Mouse (Mus musculus) C2C12 (cell line): ENCODE data around the gene Gm11983. TPM values are rescaled to one million over a fixed set of nuclear protein-coding genes. Genes with fewer than 3 reads are reported as not detected.

ENCODE experiments used
- H3K27me3 ChIP-seq: one replicate; pipeline ENCODE4 v1.6.1; 2011; ENCODE audit not compliant: control insufficient read depth, insufficient read depth, insufficient read length
- H3K36me3 ChIP-seq: one replicate; pipeline ENCODE4 v1.6.1; 2011; ENCODE audit not compliant: control insufficient read depth, insufficient read depth
- H3K4me3 ChIP-seq: one replicate; pipeline ENCODE4 v1.5.1; 2011; ENCODE audit warnings: mild to moderate bottlenecking, control low read depth; ENCODE audit not compliant: poor library complexity, insufficient read depth, severe bottlenecking
- H3K79me2 ChIP-seq: one replicate; pipeline ENCODE4 v1.6.1; 2011; ENCODE audit not compliant: control insufficient read depth, insufficient read depth
- H3K79me3 ChIP-seq: one replicate; pipeline ENCODE4 v1.6.1; 2011; ENCODE audit warnings: low read depth, control low read depth
- H3ac ChIP-seq: one replicate; pipeline ENCODE3; 2011; ENCODE audit warnings: low read depth; ENCODE audit not compliant: control insufficient read depth, insufficient read length
- CEBPB ChIP-seq: IDR thresholded peaks from one replicate; pipeline ENCODE4 v1.6.1; 2011; ENCODE audit warnings: low read depth, mild to moderate bottlenecking, control low read depth, moderate library complexity
- CTCF ChIP-seq: IDR thresholded peaks from one replicate; pipeline ENCODE4 v1.5.1; 2011; ENCODE audit not compliant: control insufficient read depth, insufficient read depth, insufficient read length
- FOSL1 ChIP-seq: IDR thresholded peaks from one replicate; pipeline ENCODE4 v1.8.0; 2011; ENCODE audit warnings: mild to moderate bottlenecking, low read length; ENCODE audit not compliant: poor library complexity, insufficient read depth, severe bottlenecking
- MAX ChIP-seq: IDR thresholded peaks from one replicate; pipeline ENCODE4 v1.6.1; 2011; ENCODE audit warnings: mild to moderate bottlenecking, control low read depth
- MYOD1 ChIP-seq: IDR thresholded peaks from one replicate; pipeline ENCODE4 v1.6.1; 2011; ENCODE audit warnings: low read depth; ENCODE audit not compliant: control insufficient read depth, insufficient read length
- MYOG ChIP-seq: IDR thresholded peaks from one replicate; pipeline ENCODE4 v1.6.1; 2011; ENCODE audit not compliant: control insufficient read depth, insufficient read length; ENCODE audit errors: extremely low read depth
- USF1 ChIP-seq: IDR thresholded peaks from one replicate; pipeline ENCODE4 v1.6.1; 2011; ENCODE audit warnings: low read depth, mild to moderate bottlenecking, control low read depth, moderate library complexity
- polyA plus RNA-seq: library from polyadenylated mRNA; unstranded; fragments of >200 nt; fragmentation: generic; extraction: Trizol; gene quantifications from one replicate; pipeline ENCODE4 v1.2.1, GENCODE M21; 2012; ENCODE audit warnings: missing spikeins

Gm11983 gene
- polyA plus RNA-seq, 1 experiment, result not detected

DNA sequence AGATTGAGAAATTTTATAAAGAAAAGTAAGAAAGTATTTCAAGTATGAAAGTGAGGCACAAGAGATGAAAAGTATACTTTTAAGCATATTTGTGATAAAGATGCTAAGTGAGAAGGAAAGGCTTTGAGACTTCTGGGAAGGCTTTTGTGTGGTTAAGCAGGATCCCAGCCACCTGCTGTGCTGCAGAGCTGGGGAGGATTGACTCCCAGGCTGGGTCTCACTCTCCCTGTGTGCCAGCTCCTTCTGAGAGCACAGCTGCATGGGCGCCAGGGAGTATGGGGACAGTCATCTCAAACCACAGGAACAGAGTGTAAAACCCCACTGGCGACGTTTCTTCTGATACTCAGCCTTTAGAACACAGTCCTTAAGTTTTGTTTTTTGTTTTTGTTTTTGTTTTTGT is 3.3 kb upstream of the Gm11983 start:
- no peak overlapping the region for H3ac ChIP-seq
- H3K36me3 ChIP-seq, result no peaks in the 10 kb centered on the region
- H3K79me2 ChIP-seq, result no peaks in the 10 kb centered on the region
- H3K79me3 ChIP-seq, result no peaks in the 10 kb centered on the region
- no peak overlapping the region for H3K4me3 ChIP-seq
- TF ChIP-seq FOSL1, result no peak
- no peak for TF ChIP-seq CTCF
- H3K27me3 ChIP-seq, result no peaks in the 10 kb centered on the region

GRCm38 (mm10) chr11:6834636-6835035 is 2.8 kb downstream of the Gm11983 start:
- H3K79me2 ChIP-seq, result no peaks in the 10 kb centered on the region
- H3K36me3 ChIP-seq, result no peaks in the 10 kb centered on the region
- H3K27me3 ChIP-seq, result no peaks in the 10 kb centered on the region
- TF ChIP-seq CTCF, result no peak
- H3ac ChIP-seq, result no peak overlapping the region
- H3K4me3 ChIP-seq, result no peak overlapping the region
- H3K79me3 ChIP-seq, result no peaks in the 10 kb centered on the region

DNA sequence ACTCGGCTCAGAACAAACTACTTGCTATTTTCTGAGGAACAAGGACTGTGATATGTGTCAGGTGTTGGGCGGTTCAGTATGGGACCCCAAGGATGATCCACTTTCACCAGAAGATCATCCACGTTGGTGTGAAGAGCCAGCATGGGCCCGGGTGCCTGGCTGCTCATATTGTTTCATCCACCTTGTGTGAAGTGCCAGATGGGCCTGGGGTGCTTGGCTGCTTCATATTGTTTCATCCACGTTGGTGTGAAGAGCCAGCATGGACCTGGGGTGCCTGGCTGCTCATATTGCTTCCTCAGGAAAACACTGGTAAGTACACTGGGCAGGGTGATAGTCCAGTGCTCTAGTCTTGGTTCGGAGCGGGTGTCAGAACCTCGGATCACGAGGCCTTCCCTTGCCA is 3.7 kb downstream of the Gm11983 start:
- H3K4me3 ChIP-seq, result no peak overlapping the region
- no peaks in the 10 kb centered on the region for H3K79me3 ChIP-seq
- no peak for TF ChIP-seq MAX
- no peak for TF ChIP-seq MYOG
- no peak for TF ChIP-seq FOSL1
- no peak for TF ChIP-seq CEBPB
- TF ChIP-seq MYOD1, result no peak
- no peak for TF ChIP-seq USF1
- no peak for TF ChIP-seq CTCF
- H3ac ChIP-seq, result no peak overlapping the region
- no peaks in the 10 kb centered on the region for H3K79me2 ChIP-seq
- H3K27me3 ChIP-seq, result no peaks in the 10 kb centered on the region
- no peaks in the 10 kb centered on the region for H3K36me3 ChIP-seq

- no peak for TF ChIP-seq CTCF
- TF ChIP-seq USF1, result no peak
- TF ChIP-seq MAX, result no peak
- TF ChIP-seq MYOD1, result no peak
- no peak for TF ChIP-seq FOSL1
- no peak for TF ChIP-seq CEBPB
- no peak for TF ChIP-seq MYOG
- H3K79me3 ChIP-seq, result no peaks in the 10 kb centered on the region
- no peaks in the 10 kb centered on the region for H3K79me2 ChIP-seq
- no peaks in the 10 kb centered on the region for H3K36me3 ChIP-seq
- no peak overlapping the region for H3K4me3 ChIP-seq
- no peak overlapping the region for H3ac ChIP-seq
- H3K27me3 ChIP-seq, result no peaks in the 10 kb centered on the region
Observed at GRCm38 (mm10) chr11:6831931-6832330, 5.5 kb downstream of the Gm11983 start.

DNA sequence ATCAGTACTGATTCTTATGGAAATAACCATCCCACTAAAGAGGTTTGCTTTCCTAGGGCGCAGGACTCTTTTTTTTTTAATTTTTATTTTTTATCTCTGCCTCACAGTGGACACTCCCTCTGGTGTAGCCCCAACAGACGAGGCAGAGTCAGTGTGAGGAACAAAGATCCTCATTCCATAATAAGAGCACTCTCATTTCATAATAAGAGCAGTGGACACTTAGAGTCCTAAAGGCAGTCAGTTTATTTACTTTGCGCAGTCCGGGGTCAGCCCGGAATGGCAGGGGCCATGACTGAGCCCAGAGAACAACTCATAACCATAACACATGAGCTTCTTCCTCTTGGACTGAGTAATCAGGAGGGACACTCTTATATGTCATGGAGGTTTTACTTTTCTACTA is 9.3 kb downstream of the Gm11983 start:
- no peak for TF ChIP-seq FOSL1
- TF ChIP-seq CEBPB, result no peak
- no peak for TF ChIP-seq CTCF
- TF ChIP-seq USF1, result no peak
- no peak for TF ChIP-seq MYOG
- no peak for TF ChIP-seq MYOD1
- TF ChIP-seq MAX, result no peak
- H3K79me3 ChIP-seq, result no peaks in the 10 kb centered on the region

GRCm38 (mm10) chr11:6826157-6826556 is 11.3 kb downstream of the Gm11983 start:
- no peaks in the 10 kb centered on the region for H3K79me2 ChIP-seq
- H3K36me3 ChIP-seq, result no peaks in the 10 kb centered on the region
- H3K4me3 ChIP-seq, result no peak overlapping the region
- no peak overlapping the region for H3ac ChIP-seq
- H3K79me3 ChIP-seq, result no peaks in the 10 kb centered on the region
- no peaks in the 10 kb centered on the region for H3K27me3 ChIP-seq
- TF ChIP-seq USF1, result no peak
- no peak for TF ChIP-seq MYOG

More for the DNA sequence above, 9.3 kb downstream of the Gm11983 start:
- H3K27me3 ChIP-seq, result no peaks in the 10 kb centered on the region
- no peaks in the 10 kb centered on the region for H3K79me2 ChIP-seq
- H3K36me3 ChIP-seq, result no peaks in the 10 kb centered on the region
- no peak overlapping the region for H3K4me3 ChIP-seq
- no peak overlapping the region for H3ac ChIP-seq
